Mouse (Mus musculus): ENCODE measurements around the gene Themis2.
"Not testable (repeated sequence)": the region's sequence is repeated elsewhere in the genome, so short reads cannot be mapped to it uniquely, and the experiment has no call there.

The Themis2 gene

DNA sequence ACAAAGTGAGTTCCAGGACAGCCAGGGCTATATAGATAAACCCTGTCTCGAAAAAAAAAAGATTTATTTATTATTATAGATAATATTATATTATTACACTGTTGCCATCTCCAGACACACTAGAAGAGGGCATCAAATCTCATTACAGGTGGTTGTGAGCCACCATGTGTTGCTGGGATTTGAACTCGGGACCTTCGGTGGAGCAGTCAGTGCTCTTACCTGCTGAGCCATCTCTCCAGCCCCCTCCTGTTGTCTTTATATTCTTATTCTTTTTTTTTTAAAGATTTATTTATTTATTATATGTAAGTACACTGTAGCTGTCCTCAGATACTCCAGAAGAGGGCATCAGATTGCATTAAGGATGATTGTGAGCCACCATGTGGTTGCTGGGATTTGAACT, 2.5 kb upstream of the Themis2 start:
- DNase-seq (ENCODE audit: low spot score): not testable (repeated sequence)

DNA sequence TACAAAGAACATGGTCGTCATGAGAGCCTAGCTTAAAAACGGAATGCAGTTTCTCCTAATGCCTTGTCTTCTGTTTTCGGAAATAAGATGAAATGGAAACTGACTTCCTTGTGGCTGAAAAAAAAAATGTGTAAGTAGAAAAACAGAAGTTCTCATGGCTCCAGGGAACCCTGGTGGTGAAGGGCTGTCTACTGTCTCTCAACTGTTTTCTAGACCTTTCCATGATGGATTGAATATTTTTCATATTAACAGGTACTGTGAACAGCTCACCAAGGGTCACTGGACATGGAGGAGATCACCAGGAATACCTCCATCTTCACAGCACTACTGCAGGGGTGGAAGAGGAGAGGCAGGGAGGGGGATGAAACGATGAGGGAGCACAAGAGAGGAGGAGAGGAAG, 1.8 kb upstream of the Themis2 start:
- no peak for DNase-seq (ENCODE audit: low spot score)

DNA sequence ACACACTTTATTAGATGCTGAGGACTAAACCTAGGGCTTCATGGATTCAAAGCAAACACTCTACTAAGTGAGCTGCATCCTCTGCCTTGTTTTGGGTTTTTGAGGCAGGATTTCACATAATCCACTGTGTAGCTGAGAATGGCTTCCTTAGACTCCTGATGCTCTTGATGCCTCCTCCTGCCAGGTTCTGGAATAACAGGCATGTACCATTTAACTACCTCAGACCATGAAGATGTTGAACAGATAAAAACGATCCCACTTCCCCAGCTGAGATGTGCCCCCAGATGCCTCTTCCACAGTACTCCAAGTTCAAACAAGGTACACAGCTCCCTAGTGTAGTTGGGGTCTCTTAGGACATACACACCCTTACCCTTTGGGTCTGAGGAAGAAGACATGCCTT, 1.3 kb upstream of the Themis2 start:
- DNase-seq (ENCODE audit: low spot score): no peak

DNA sequence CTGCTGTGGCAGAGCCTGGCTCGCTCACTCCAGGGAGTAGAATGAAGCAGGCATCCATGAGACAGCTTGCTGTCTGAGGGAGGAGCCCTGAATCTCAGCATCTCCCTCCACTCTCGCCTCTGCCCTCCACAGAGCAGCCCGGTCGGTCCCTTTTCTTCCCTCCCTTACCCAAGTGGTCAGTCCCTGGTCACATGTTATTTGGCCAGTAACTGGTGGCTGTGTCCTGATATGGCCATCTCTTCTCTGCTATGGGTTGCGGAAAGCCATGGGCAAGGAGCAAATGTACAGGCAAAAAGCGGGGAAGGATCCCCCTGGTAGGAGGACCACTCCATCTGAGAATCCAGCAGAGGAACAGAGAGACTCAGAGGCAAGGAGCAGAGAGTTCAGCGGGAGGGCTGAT, 1.0 kb downstream of the Themis2 start:
- no peak for DNase-seq (ENCODE audit: low spot score)

DNA sequence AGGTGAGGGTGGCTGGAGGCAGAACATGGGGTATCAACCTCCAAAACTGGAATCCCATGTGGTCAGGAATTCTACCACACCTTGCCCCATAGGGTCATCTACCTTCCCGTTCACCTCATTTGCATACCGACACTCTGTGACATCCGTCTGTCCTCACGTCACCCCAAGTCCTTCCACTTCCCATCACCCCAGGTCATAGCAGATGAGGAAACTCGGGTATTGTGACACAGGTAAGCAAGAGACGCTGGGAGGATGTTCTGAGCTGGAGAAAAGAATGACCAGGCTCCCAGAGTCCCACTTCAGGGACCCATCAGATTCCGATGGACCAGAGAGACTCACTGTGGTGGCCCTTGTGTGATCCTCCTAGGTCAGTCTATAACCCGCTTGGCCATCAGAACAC, 1.4 kb downstream of the Themis2 start:
- no peak for DNase-seq (ENCODE audit: low spot score)

DNA sequence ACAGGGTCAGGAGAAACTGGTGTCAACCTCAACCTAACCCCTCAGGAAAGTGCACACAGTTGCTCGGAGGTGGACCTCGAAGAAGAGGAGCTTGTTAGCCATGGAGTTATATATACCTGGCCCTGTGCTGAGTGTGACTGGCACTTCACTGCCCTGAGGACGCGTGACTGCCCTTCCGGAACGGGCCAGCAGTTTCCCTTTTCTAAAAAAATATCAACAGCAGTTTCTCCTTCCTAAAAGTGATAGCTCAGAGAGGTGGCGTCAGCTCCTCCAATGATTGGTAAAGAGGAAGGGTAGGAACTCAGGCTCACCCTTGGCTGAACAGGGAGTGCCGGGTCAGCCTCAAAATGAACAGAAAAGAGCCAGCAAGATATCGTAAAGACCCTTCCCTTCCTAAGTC, 2.2 kb downstream of the Themis2 start:
- DNase-seq (ENCODE audit: low spot score): no peak

DNA sequence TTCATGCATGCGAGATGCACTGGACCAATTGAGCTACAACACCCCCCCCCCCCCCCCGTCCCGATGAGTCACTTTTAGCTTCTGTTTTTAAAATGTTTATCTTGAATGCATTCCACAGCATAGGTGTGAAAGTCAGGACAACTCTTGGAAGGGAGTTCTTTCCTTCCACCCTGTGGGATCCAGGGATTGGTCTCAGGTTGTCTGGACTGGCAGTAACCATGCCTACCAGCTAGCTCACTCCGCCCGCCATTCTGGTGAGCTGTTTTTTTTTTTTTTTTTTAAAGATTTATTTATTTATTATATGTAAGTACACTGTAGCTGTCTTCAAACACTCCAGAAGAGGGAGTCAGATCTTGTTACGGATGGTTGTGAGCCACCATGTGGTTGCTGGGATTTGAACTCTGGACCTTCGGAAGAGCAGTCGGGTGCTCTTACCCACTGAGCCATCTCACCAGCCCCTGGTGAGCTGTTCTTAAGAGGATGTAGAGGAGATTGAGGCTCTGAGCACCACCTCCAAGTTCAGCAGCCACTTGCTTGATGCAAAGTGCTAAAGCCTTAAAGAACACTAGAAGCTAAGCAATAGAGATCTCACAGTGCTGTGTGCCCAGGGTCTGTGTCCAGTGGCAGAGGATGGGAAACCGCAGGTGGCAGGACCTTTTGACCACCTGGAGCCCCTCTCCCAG, 2.7 kb downstream of the Themis2 start:
- DNase-seq (ENCODE audit: low spot score): not testable (repeated sequence)

DNA sequence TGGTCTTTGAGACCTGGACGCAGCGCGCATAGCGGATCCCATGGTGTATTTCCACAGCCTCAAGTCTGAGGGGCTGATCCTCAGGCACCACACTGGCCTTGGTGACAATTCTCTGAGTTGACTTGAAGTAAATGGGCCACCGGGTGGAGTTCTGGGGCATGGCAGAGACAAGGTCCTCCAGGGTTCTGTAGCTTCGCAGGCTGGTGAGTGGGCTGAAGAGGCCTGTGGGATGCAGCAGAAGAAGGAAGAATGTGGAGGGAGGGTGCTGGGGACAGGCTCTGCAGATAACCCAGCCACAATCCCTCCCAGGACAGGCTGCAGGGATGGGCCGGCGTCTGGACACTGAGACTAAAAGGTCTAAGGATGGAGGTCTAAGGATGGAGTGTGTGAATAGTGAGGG, 6.5 kb downstream of the Themis2 start:
- DNase-seq (ENCODE audit: low spot score): no peak

DNA sequence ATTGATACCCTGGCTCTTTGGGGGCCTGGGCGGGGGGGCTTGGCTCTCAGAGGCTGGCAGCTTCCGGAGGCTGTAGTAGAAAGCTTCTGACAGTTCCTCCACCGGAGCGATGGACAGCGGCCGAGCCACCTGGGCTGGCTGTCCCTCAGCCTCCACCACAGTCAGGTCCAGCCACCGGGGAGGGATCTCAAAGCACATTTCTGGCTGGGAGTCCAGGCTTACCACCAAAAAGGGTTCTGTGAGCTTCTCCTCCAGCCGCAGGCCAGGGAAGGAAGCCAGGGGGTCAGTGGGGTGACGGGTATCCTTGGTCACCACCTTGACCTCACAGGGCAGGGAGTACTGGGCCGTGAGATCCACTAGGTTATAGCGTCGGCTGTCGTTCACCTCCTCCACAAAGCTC, 11.0 kb downstream of the Themis2 start:
- no peak for DNase-seq (ENCODE audit: low spot score)

DNA sequence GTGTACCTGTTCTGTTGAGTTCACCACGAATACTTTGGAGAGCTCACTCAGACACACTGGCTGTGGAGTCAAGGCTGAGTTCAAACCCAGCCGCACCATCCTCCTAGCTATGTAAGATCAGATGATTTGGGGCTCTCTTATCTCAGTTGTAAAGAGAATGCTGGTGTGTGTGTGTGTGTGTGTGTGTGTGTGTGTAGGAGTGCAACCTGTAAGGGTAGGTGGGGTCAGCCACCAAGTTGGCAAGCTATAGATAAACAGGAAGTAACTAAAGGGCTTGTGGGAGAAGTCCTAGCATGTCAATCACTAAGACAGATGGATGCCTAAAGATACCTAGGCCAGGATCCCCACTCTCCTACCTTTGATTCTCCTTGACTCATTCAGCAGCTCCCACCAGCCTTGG, 12.5 kb downstream of the Themis2 start:
- no peak for DNase-seq (ENCODE audit: low spot score)

DNA sequence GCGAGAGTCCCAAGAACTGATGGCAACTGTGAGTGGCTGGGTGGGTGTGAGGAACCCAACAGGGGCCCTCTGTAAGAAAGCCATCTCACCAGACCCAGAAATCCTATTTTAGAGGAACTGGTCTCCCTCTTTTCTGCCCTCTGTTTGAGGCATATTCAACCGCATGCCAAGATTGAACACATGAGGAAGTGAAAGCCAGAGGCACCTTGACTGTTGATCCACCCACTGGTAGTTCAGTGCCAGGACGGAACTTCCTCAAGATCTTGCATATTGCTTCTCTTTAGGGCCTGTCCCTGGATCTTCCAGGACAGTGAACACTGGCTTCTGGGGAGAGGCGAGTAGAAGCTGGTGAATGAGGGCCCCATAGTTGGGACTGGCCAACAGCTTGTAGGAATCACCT, 15.9 kb downstream of the Themis2 start:
- DNase-seq (ENCODE audit: low spot score): no peak

DNA sequence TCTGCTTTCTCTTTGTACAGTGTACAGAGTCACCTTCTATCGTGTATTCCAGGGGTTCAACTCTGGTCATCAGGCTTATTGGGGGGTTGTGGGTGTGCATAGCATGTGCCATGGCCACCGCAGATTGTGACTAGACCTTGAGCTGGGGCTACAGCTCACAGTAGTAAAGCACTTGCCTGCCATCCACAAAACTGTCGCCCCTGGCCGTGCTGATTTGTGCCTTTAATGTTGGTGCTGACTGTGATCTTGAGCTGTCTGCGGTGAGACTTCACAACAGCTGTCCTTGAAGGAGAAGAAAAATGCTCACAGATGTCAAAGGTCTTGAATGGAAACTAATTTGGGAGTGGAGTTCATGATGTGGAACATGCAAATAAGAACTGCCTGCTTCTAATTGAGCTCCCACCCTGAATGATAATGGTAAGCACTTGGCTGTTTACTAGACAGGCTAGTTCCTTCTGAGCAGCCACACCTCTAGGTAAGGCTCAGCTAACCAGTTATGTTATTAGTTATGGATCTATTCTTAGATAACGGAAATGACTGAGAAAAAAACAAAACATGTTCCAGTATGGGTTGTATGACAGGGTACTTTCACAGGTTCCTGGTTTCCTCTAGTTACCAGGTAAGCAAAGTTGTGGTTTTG, 17.5 kb downstream of the Themis2 start:
- DNase-seq (ENCODE audit: low spot score): no peak

DNA sequence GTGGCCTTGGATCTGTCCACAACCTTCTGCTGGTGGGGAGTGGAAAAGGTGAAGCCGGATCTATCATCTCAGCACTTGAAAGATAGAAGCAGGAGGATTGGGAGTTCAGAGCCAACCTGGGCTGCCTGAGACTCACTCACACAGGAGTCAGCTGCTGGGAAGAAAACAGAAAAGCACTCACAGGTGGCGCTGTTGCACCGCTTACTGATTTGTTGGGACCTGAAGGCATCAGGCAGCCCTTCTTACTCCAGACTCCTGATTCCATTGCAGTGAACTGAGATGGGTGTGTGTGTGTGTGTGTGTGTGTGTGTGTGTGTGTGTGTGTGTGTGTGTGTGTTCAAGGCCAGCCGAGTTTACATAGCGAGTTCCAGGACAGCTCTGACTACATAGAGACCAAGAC, 19.4 kb downstream of the Themis2 start:
- DNase-seq (ENCODE audit: low spot score): peak; percentile 43

DNA sequence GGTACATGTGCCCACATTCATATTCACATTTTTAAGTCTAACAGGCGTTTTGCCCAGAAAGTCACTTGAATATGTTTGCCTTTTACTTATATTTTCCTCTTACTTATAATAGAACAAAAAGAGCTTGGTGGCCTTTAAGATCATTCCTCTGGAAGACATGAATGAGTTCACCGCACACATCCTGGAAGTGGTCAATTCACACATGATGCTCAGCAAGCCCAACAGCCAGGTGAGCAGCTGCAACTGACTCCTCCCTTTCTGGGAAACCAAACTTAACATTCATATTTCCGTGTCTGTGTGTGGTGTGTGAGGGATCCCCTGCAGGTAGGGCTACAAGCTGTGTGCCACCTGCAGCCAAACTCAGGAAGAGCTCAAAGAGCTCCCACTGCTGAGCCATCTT, 21.3 kb downstream of the Themis2 start:
- DNase-seq (ENCODE audit: low spot score): no peak

DNA sequence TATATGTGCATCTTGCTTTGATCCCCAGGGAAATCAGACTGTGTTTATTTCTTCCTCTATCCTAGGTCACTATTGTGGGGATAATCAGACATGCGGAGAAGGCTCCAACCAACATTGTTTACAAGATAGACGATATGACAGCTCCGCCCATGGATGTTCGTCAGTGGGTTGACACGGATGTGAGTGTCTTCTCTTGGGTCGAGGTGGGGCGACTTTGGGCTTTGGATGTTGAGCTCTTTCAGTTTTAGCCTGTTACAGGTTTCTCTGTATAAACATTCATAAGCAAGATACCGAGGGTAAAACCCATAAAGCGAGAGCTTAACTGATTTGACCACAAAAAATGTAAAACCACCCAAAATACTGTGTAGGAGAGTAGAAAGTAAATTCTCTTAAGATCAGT, 24.4 kb downstream of the Themis2 start:
- DNase-seq (ENCODE audit: low spot score): no peak

DNA sequence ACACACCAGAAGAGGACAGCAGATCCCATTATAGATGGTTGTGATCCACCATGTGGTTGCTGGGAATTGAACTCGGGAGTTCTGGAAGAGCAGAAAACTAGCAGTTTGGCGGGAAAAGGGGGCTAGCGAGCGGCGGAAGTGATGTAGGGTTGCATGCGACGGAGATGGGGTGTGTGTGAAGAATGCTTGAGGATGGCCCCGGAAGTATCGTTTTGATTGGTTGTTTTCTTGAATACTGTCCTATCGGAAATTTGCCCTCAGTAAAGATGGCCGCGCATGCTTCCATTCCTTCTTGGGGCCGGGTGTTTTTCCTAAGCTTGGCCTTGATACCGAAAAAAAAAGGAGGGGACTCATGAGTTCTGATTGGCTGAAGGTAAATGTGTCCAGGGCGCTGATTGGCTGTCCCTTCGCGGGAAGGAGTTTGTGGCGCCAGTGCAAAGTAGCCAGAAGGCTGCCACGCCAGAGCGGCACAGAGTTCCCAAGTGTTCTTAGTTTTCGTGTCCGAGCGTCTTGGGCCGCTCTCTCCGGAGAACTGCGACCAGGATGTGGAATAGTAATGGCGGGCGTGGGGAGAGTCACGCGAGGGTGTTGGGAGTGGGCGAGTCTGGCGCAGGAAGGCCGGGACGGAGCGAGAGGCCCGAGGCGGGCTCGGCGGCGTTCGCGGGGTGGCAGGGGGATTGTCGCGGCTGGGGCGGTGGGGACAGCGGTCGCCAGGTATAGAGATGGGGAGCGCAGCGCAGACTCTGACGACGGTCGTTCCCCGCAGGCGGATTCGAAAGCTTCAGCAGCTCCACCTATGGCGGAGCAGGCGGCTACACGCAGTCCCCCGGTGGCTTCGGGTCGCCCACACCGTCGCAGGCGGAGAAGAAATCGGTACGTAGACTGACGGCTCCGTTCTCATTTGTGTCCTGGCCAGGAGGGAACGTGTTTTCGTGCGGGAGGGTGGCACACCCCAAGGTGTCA, 28.0 kb downstream of the Themis2 start, which contains the start of gene Rpa2:
TSS of gene Rpa2 (plus strand) at position 419 of the 963 bp plus-strand sequence.
- peak; percentile 96 for DNase-seq (ENCODE audit: low spot score)

DNA sequence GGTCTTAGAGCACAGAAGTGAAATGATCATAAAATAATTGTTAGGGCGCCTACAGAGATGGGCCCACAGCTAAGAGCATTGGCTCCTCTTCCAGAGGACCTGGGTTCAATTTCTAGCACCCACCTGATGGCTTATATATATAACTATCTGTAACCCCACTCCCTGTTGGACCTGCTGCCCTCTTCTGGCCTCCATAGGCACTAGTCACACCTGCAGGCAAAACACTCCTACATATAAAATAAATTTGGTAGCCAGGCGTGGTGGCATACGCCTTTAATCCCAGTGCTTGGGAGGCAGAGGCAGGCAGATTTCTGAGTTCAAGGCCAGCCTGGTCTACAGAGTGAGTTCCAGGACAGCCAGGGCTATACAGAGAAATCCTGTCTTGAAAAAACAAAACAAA, 33.1 kb downstream of the Themis2 start:
- DNase-seq (ENCODE audit: low spot score): not testable (repeated sequence)

DNA sequence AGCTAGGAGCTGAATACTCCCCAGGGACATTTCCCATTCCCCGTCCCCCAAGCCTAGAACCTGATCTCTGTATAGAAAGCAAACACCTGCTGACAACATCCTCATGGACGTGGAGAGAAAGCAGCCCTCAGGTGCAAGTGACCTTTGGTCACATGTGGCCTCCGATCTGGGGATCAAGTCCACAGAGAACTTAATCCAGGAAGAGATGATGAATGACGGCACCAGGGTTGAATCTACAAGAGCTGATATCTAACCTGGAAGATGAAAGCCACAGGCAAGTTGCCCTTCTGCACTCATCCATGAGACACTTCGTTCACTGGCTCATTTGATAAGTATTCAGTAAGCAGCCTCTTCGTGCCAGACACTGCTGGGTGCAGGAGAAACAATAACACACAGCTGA, 33.6 kb downstream of the Themis2 start:
- DNase-seq (ENCODE audit: low spot score): no peak

DNA sequence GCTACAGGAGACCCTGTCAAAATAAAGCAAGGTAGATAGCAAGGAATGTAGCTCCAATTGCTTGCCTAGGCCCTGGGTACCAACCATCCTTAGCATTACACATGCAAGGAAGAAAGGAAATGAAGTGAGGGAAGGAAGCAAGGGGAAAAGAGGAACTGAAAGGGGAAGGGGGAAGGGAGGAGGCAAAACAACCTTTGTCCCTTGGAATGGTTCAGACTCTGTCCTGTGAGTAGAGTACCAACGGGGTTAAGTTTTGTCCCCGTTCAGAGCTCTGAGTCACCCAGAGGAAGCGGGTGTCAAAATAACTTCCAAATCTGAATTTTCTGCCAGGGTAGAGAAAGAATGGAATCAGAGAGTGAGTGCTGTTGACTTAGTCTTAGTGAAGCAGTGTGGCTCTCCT, 35.9 kb downstream of the Themis2 start:
- no peak for DNase-seq (ENCODE audit: low spot score)

DNA sequence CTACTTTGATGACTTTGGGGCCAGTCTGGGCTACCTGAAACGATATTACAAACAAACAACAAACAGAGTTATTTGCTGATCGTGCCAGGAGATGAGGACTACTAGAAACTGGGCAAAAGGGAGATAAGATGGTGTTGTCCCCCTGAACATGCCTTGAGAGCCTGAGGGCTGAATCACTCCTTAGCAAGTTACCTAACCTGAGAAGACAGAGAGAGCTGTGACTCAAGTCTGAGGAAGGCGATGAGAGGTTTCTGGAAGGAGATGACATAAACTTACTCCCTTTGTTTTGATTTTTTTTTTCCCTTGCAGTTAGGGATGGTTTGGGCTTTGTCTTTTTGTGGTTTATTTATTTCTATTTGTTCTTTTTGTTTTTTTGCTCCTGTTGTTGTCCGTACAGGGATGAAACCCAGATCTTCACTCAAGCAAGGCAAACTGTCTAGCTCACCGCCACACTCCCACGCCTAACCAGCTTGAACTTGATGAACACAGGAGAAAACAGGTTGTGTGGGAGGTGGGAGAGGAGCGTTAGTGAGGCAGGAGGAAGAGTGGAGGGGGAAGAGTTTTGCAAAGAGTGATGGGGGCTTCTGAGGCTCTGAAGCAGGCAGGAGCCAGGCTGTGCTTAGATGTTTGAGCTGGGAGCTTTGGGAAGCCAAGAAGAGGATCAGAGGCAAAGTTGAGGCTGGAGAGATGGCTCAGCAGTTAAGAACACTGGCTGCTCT, 38.4 kb downstream of the Themis2 start:
- no peak for DNase-seq (ENCODE audit: low spot score)

DNA sequence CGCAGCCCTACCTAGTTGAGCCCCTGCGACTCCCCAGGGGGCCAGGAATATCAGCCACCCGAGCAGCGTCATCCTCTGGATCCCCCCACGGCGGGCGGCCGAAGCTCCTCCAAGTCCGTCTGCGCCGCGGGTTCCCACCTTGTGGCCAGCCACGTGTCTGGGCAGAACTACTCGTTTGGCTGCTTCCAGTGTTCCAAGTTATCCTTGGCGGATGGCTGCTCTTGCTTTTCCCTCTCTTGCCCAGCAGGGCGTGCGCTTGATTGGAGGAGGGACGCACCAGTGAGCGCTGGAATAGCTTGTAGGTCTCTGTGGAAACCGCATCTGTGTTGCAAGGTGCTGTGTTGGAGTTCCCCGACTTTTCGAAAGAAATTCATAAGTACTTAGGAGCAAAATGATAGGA, 39.2 kb downstream of the Themis2 start, which contains the start of gene Smpdl3b:
TSS of gene Smpdl3b (minus strand) at position 279 of the 400 bp plus-strand sequence.
- DNase-seq (ENCODE audit: low spot score): peak; percentile 83

DNA sequence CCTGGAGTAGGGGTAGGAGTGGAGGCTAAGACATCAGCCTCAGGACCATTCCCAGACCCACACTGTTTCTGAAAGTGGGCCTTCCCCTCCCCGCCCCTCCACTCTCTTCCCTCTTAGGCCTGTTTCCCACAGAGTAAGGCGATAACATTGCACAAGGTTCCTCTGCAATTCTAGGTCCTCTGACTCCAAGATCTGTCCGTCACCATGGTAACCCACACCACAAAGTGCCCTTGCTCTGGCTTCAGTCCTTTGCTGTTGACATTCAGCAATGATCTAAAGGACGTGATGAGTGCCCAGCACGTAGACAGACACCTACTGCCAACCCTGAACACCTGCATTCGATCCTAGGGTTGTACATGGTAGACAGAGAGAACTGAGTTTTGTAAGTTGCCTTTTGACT, 43.2 kb downstream of the Themis2 start:
- DNase-seq (ENCODE audit: low spot score): peak; percentile 70

Data from ovary, adult 18-20 months (tissue).